Mouse (Mus musculus): Measurements from ENCODE around the gene Comtd1.

The Comtd1 gene

GRCm38 (mm10) chr14:21848166-21849154, at the start of gene Comtd1:
Gene Comtd1 (minus strand): TSS chr14:21848977.
- CTCF ChIA-PET = no interaction called here

GRCm38 (mm10) chr14:21892341-21892659, 43.5 kb upstream of the Comtd1 start:
- CTCF ChIA-PET = no interaction called here

GRCm38 (mm10) chr14:21891581-21892340, 43.0 kb upstream of the Comtd1 start:
- CTCF ChIA-PET = no interaction called here

GRCm38 (mm10) chr14:21890430-21890829, 41.7 kb upstream of the Comtd1 start:
- CTCF ChIA-PET = no interaction called here

GRCm38 (mm10) chr14:21866816-21867215, 18.0 kb upstream of the Comtd1 start:
- CTCF ChIA-PET = no interaction called here

GRCm38 (mm10) chr14:21866291-21866690, 17.5 kb upstream of the Comtd1 start:
- CTCF ChIA-PET = no interaction called here

GRCm38 (mm10) chr14:21856886-21857285, 8.1 kb upstream of the Comtd1 start:
- CTCF ChIA-PET = no interaction called here

GRCm38 (mm10) chr14:21855961-21856360, 7.2 kb upstream of the Comtd1 start:
- CTCF ChIA-PET = no interaction called here

- CTCF ChIA-PET = interaction anchor here (1.1 kb wide), 1 partner anchor 10 kb away, joined by 3 read pairs; no protein-coding TSS in a partner anchor
Observed at GRCm38 (mm10) chr14:21854271-21854670, 5.5 kb upstream of the Comtd1 start.

GRCm38 (mm10) chr14:21853456-21854109, 4.8 kb upstream of the Comtd1 start:
- CTCF ChIA-PET = interaction anchor here (1.1 kb wide), 1 partner anchor 10 kb away, joined by 3 read pairs; no protein-coding TSS in a partner anchor

- CTCF ChIA-PET = no interaction called here
Observed at GRCm38 (mm10) chr14:21851996-21852791, 3.4 kb upstream of the Comtd1 start.

- CTCF ChIA-PET = interaction anchor here (0.8 to 1.4 kb wide), 2 partner anchors 37 to 38 kb away, joined by 3 to 4 read pairs; no protein-coding TSS in a partner anchor
Observed at GRCm38 (mm10) chr14:21850419-21851127, 1.8 kb upstream of the Comtd1 start.

GRCm38 (mm10) chr14:21849524-21850418, 994 bp upstream of the Comtd1 start:
- CTCF ChIA-PET = interaction anchor here (1.4 kb wide), 1 partner anchor 37 kb away, joined by 4 read pairs; no protein-coding TSS in a partner anchor

GRCm38 (mm10) chr14:21847381-21848165, 1.2 kb downstream of the Comtd1 start:
- CTCF ChIA-PET = interaction anchor here (0.6 to 1.3 kb wide), 2 partner anchors 10 to 36 kb away, joined by 4 to 8 read pairs; no protein-coding TSS in a partner anchor

- CTCF ChIA-PET = interaction anchor here (1.3 kb wide), 1 partner anchor 9 kb away, joined by 4 read pairs; no protein-coding TSS in a partner anchor
Observed at GRCm38 (mm10) chr14:21846827-21847380, 1.9 kb downstream of the Comtd1 start.

GRCm38 (mm10) chr14:21843263-21843662, 5.5 kb downstream of the Comtd1 start:
- CTCF ChIA-PET = interaction anchor here (0.6 to 1.4 kb wide), 2 partner anchors 11 to 1919 kb away, joined by 3 to 8 read pairs; no protein-coding TSS in a partner anchor

- CTCF ChIA-PET = interaction anchor here (0.6 to 1.0 kb wide), 2 partner anchors 9 to 843 kb away, joined by 3 read pairs; no protein-coding TSS in a partner anchor
Observed at GRCm38 (mm10) chr14:21841819-21842592, 6.8 kb downstream of the Comtd1 start.

Data from spleen, embryonic (tissue).